Mouse (Mus musculus): Measurements from ENCODE around the gene Slc25a17. TPM values are rescaled to one million over a fixed set of nuclear protein-coding genes. Genes with fewer than 3 reads are reported as not detected.
A peak's percentile ranks its signal among the peaks of the same experiment; 100 is the strongest.

The Slc25a17 gene
- polyA plus RNA-seq, 1 experiment from 2014 or later: 127 TPM

DNA sequence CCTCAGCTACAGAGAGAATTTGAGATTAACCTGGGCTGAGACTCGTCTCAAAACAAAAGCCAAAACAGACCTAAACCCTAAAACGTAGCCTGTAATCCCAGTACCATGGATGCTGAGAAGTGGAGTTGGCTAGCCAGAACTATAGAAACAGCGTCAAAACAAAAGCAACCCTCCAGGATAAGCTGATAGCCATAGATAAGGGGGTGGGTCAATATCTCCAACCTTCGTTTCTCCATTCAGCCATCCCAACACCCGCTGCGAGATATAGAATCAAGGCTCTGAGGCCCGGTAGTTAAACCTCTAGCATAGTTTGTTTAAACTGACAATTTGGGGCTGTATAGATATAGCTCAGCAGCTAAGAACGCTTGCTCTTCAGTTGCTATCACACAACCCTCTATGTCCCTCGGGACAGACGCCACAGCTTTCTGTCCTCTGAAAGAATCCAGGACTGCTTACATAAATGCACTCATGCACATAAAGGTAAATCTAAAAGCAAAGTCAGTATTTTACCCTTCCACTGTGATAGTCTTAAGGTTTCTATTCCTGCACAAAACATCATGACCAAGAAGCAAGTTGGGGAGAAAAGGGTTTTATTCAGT is 904 bp upstream of the Slc25a17 start:
- WGBS: 40% methylated on average over 10 of the region's 10 CpGs
- H3K9ac ChIP-seq (ENCODE audit: low read depth, low read length): no peak overlapping the region
- H3K4me1 ChIP-seq (ENCODE audit: control insufficient read depth, insufficient read depth, low read length): peaks cover 13% of the 10 kb centered on the region; the same call in 1 of the 2 replicates
- no peak for ATAC-seq (ENCODE audit: low FRiP score, low TSS enrichment)
- no peak overlapping the region for H3K4me3 ChIP-seq (ENCODE audit: low read length)
- H3K9me3 ChIP-seq (ENCODE audit: control insufficient read depth, low read length): no peaks in the 10 kb centered on the region
- peak overlapping the region; percentile 67; the same call in 1 of the 2 replicates for H3K4me2 ChIP-seq (replicated peaks; ENCODE audit: low read depth, low read length)
- no peaks in the 10 kb centered on the region for H3K27me3 ChIP-seq (ENCODE audit: control insufficient read depth, insufficient read depth, low read length)
- peaks cover 37% of the 10 kb centered on the region for H3K36me3 ChIP-seq (ENCODE audit: control insufficient read depth, insufficient read depth, low read length)
- peak overlapping the region; percentile 64; the same call in 1 of the 2 replicates for H3K27ac ChIP-seq (ENCODE audit: low read depth, low read length)

DNA sequence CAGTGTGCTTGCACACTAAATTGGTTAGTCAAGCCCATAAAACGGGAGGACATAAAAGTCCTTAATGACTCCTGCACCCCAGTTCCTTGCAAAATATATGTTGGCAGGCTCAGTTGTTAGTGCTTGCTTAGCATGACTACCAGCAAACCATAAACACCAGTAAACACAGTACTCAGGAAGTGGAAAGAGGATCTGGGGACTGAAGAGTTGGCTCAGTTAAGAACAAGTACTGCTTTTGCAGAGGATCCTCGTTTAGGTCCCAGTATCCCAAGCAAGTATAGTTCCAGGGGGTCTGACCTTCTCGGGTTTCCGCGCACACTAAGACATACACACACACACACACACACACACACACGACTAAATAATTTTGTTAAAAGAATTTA is 401 bp upstream of the Slc25a17 start:
- Histone ChIP-seq H3K4me1 (ENCODE audit: control insufficient read depth, insufficient read depth, low read length) (peaks cover 13% of the 10 kb centered on the region; the same call in 1 of the 2 replicates), H3K27me3 (ENCODE audit: control insufficient read depth, insufficient read depth, low read length) (no peaks in the 10 kb centered on the region), H3K36me3 (ENCODE audit: control insufficient read depth, insufficient read depth, low read length) (peaks cover 32% of the 10 kb centered on the region), H3K4me2 (replicated peaks; ENCODE audit: low read depth, low read length) (peak overlapping the region; percentile 67), H3K9ac (ENCODE audit: low read depth, low read length) (no peak overlapping the region; the same call in 1 of the 2 replicates), H3K9me3 (ENCODE audit: control insufficient read depth, low read length) (no peaks in the 10 kb centered on the region), H3K27ac (ENCODE audit: low read depth, low read length) (peak overlapping the region; percentile 64; the same call in 1 of the 2 replicates), H3K4me3 (ENCODE audit: low read length) (peak overlapping the region; percentile 57; the same call in 1 of the 2 replicates)
- WGBS: 39% methylated on average over 6 of the region's 6 CpGs
- ATAC-seq (ENCODE audit: low FRiP score, low TSS enrichment): peak; percentile 70

DNA sequence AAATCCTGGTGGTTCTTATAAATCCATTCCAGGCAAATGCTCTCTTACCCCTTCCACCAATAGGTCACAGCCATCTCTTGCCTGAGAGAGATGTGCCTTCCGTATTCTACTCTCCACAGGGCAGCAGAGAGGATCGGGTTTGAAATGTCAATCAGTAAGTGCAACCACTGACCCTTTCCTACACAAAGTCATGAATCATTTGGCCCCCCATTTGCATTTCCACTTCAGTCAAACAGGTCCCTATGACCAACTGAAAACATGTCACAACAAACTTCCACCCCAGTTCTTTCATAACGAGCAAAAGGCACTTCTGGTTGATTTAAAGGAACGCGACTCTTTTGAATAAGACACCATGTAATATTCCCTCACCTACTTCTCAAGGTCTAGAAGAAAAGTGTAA is 1.2 kb downstream of the Slc25a17 start:
- Histone ChIP-seq H3K27ac (ENCODE audit: low read depth, low read length) (no peak overlapping the region), H3K27me3 (ENCODE audit: control insufficient read depth, insufficient read depth, low read length) (no peaks in the 10 kb centered on the region)
- 73% methylated on average over 5 of the region's 5 CpGs for WGBS

DNA sequence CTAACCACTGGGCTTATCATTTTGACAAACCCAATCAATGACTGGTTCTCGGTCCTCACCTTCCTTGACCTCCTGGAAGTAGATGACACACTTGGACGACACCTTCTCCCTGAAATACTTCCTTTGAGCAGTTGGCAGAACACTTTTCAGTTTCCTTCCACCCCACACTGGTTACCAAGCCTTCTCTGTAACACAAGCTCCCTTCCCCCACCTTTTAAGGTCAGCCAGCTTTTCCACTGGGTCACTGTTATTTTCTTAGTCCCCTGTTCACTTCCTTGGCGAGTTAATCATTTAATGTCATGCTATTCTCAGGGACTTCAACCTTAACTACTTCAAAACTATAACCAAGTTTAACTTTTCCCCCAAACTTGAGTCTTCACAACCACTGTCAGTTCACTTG is 1.7 kb downstream of the Slc25a17 start:
- H3K27me3 ChIP-seq (ENCODE audit: control insufficient read depth, insufficient read depth, low read length): no peaks in the 10 kb centered on the region
- no peak for ATAC-seq (ENCODE audit: low FRiP score, low TSS enrichment)
- H3K4me1 ChIP-seq (ENCODE audit: control insufficient read depth, insufficient read depth, low read length): peaks cover 13% of the 10 kb centered on the region; the same call in 1 of the 2 replicates
- H3K36me3 ChIP-seq (ENCODE audit: control insufficient read depth, insufficient read depth, low read length): peaks cover 13% of the 10 kb centered on the region
- H3K27ac ChIP-seq (ENCODE audit: low read depth, low read length): no peak overlapping the region
- no peak overlapping the region for H3K9ac ChIP-seq (ENCODE audit: low read depth, low read length)
- H3K9me3 ChIP-seq (ENCODE audit: control insufficient read depth, low read length): no peaks in the 10 kb centered on the region
- H3K4me2 ChIP-seq (replicated peaks; ENCODE audit: low read depth, low read length): peak overlapping the region; percentile 67
- 54% methylated on average over 3 of the region's 3 CpGs for WGBS
- H3K4me3 ChIP-seq (ENCODE audit: low read length): peak overlapping the region; percentile 57; the same call in 1 of the 2 replicates

More for the DNA sequence above, 1.2 kb downstream of the Slc25a17 start:
- Histone ChIP-seq H3K36me3 (ENCODE audit: control insufficient read depth, insufficient read depth, low read length) (peaks cover 16% of the 10 kb centered on the region), H3K9me3 (ENCODE audit: control insufficient read depth, low read length) (no peaks in the 10 kb centered on the region), H3K4me2 (replicated peaks; ENCODE audit: low read depth, low read length) (peak overlapping the region; percentile 67), H3K9ac (ENCODE audit: low read depth, low read length) (no peak overlapping the region), H3K4me1 (ENCODE audit: control insufficient read depth, insufficient read depth, low read length) (peaks cover 13% of the 10 kb centered on the region; the same call in 1 of the 2 replicates), H3K4me3 (ENCODE audit: low read length) (peak overlapping the region; percentile 57; the same call in 1 of the 2 replicates)
- ATAC-seq (ENCODE audit: low FRiP score, low TSS enrichment): no peak

DNA sequence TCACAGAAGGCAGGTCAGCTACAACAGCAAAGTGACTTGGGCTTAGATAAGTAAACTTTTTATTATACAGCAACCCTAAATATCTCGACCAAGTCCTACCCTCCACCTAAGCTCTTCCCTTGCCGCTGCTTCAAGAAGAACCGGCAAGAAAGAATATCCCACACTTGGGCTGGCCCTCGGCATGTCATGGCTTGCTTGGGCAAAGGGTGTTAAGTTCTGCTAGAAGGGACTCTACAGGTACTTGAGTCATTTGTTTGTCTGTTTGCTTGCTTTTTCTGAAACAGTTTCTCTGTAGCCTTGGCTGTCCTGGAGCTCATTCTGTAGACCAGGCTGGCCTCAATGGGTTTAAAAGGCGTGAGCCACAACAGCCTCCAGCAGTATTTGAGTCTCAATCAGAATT is 3.7 kb downstream of the Slc25a17 start:
- WGBS: 33% methylated on average over 5 of the region's 5 CpGs
- Histone ChIP-seq H3K4me3 (ENCODE audit: low read length) (no peak overlapping the region), H3K9me3 (ENCODE audit: control insufficient read depth, low read length) (no peaks in the 10 kb centered on the region), H3K4me1 (ENCODE audit: control insufficient read depth, insufficient read depth, low read length) (peaks cover 13% of the 10 kb centered on the region; the same call in 1 of the 2 replicates), H3K27ac (ENCODE audit: low read depth, low read length) (no peak overlapping the region), H3K27me3 (ENCODE audit: control insufficient read depth, insufficient read depth, low read length) (no peaks in the 10 kb centered on the region), H3K9ac (ENCODE audit: low read depth, low read length) (no peak overlapping the region), H3K36me3 (ENCODE audit: control insufficient read depth, insufficient read depth, low read length) (peaks cover 2% of the 10 kb centered on the region; the same call in 1 of the 2 replicates), H3K4me2 (replicated peaks; ENCODE audit: low read depth, low read length) (no peak overlapping the region)
- no peak for ATAC-seq (ENCODE audit: low FRiP score, low TSS enrichment)

DNA sequence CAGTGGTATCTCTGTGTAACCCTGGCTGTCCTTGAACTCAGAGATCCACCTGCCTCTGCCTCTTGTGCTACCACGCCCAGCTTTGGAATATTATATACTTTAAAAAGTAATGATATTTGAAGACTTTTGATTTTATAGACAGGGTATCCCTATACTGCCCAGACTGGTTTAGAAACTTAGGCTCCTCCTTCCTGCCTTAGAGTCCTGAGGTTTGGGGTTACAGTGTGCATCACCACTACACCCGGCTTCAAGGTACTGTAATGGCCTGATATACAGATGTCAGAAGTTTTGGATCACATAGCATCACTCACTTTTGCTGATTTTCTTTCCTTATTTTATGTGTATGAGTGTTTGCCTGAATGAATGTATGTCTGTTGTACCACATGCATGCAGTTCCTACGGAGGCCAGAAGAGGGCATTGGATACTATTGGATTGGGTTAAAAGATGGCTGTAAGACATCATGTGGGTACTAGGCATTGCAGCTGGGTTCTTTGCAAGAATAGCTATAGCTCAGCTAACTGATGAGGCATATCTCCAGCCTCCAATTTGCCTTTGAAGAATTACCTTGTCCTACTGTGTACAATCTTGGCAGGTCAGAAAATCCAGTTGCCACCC is 5.4 kb downstream of the Slc25a17 start:
- no peak overlapping the region for H3K27ac ChIP-seq (ENCODE audit: low read depth, low read length)
- H3K36me3 ChIP-seq (ENCODE audit: control insufficient read depth, insufficient read depth, low read length): peaks cover 2% of the 10 kb centered on the region; the same call in 1 of the 2 replicates
- H3K9ac ChIP-seq (ENCODE audit: low read depth, low read length): no peak overlapping the region
- 0 out of 2 replicates have a peak, but pooled peaks have one; percentile 35 for ATAC-seq (ENCODE audit: low FRiP score, low TSS enrichment)
- H3K4me1 ChIP-seq (ENCODE audit: control insufficient read depth, insufficient read depth, low read length): peaks cover 13% of the 10 kb centered on the region; the same call in 1 of the 2 replicates
- H3K9me3 ChIP-seq (ENCODE audit: control insufficient read depth, low read length): no peaks in the 10 kb centered on the region
- H3K4me3 ChIP-seq (ENCODE audit: low read length): no peak overlapping the region
- H3K4me2 ChIP-seq (replicated peaks; ENCODE audit: low read depth, low read length): no peak overlapping the region
- 63% methylated on average over 3 of the region's 3 CpGs for WGBS
- H3K27me3 ChIP-seq (ENCODE audit: control insufficient read depth, insufficient read depth, low read length): no peaks in the 10 kb centered on the region

DNA sequence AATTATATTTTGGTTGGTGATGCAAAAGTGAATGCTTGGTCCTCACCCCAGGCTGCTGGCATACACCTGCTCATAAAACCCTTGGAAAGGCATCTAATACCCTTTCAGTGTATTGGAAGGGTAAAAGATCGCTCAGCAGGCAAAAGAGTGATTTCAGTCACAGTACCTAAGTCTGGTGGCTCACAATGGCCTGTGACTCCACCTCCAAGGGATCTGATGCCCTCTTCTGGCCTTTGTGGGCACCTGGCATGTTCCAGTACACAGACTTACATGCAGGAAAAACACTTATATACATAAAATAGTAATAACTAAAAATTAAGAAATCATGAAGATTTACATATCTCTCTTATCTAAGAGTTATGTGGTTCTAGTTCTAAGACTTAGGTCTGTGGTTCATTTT is 8.0 kb downstream of the Slc25a17 start:
- WGBS: 53% methylated on average over 1 of the region's 1 CpGs
- Histone ChIP-seq H3K36me3 (ENCODE audit: control insufficient read depth, insufficient read depth, low read length) (peaks cover 2% of the 10 kb centered on the region; the same call in 1 of the 2 replicates), H3K27ac (ENCODE audit: low read depth, low read length) (no peak overlapping the region), H3K27me3 (ENCODE audit: control insufficient read depth, insufficient read depth, low read length) (no peaks in the 10 kb centered on the region), H3K4me2 (replicated peaks; ENCODE audit: low read depth, low read length) (no peak overlapping the region), H3K9me3 (ENCODE audit: control insufficient read depth, low read length) (no peaks in the 10 kb centered on the region), H3K4me3 (ENCODE audit: low read length) (no peak overlapping the region), H3K4me1 (ENCODE audit: control insufficient read depth, insufficient read depth, low read length) (no peaks in the 10 kb centered on the region), H3K9ac (ENCODE audit: low read depth, low read length) (no peak overlapping the region)
- ATAC-seq (ENCODE audit: low FRiP score, low TSS enrichment): no peak

DNA sequence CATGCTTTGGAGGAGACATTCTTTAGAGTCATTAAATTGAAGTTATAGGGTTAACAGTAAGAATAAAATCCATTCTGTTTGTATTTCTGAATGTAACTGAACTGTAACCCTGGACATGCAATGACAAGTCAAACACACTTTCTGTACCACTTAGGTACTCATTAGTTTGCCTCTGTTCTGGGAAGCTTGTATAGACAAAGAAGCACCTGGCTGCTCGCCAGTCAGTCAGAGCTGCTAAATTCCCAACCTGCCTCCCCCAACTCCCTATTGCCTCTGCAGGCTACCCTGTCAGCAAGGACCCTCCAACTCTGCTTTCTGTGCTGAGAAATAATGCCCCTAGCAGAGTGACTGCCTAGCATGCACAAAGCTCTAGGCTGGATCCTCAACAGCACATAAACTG is 10.2 kb downstream of the Slc25a17 start:
- H3K36me3 ChIP-seq (ENCODE audit: control insufficient read depth, insufficient read depth, low read length): peaks cover 2% of the 10 kb centered on the region; the same call in 1 of the 2 replicates
- 58% methylated on average over 1 of the region's 1 CpGs for WGBS
- ATAC-seq (ENCODE audit: low FRiP score, low TSS enrichment): no peak
- H3K9ac ChIP-seq (ENCODE audit: low read depth, low read length): no peak overlapping the region
- H3K4me1 ChIP-seq (ENCODE audit: control insufficient read depth, insufficient read depth, low read length): no peaks in the 10 kb centered on the region
- no peaks in the 10 kb centered on the region for H3K9me3 ChIP-seq (ENCODE audit: control insufficient read depth, low read length)
- no peaks in the 10 kb centered on the region for H3K27me3 ChIP-seq (ENCODE audit: control insufficient read depth, insufficient read depth, low read length)
- no peak overlapping the region for H3K27ac ChIP-seq (ENCODE audit: low read depth, low read length)
- H3K4me3 ChIP-seq (ENCODE audit: low read length): no peak overlapping the region
- no peak overlapping the region for H3K4me2 ChIP-seq (replicated peaks; ENCODE audit: low read depth, low read length)

DNA sequence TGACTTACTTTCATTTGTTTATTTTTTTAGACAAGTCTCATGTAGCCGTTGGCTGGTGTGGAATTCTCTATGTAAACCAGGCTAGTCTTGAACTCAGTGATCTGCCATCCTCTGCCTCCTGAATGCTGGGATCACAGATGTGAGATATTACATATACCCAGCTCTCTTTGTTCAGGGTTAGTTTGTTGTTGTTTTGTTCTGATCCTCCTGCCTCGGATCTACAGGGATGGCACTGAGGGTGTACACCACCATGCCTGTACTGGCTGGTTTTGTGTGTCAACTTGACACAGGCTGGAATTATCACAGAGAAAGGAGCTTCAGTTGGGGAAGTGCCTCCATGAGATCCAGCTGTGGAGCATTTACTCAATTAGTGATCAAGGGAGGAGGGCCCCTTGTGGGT is 12.2 kb downstream of the Slc25a17 start:
- Histone ChIP-seq H3K4me2 (replicated peaks; ENCODE audit: low read depth, low read length) (no peak overlapping the region), H3K27ac (ENCODE audit: low read depth, low read length) (no peak overlapping the region), H3K4me3 (ENCODE audit: low read length) (no peak overlapping the region), H3K36me3 (ENCODE audit: control insufficient read depth, insufficient read depth, low read length) (no peaks in the 10 kb centered on the region; the same call in 1 of the 2 replicates), H3K9me3 (ENCODE audit: control insufficient read depth, low read length) (no peaks in the 10 kb centered on the region), H3K9ac (ENCODE audit: low read depth, low read length) (no peak overlapping the region), H3K4me1 (ENCODE audit: control insufficient read depth, insufficient read depth, low read length) (no peaks in the 10 kb centered on the region), H3K27me3 (ENCODE audit: control insufficient read depth, insufficient read depth, low read length) (no peaks in the 10 kb centered on the region)
- no peak for ATAC-seq (ENCODE audit: low FRiP score, low TSS enrichment)
- WGBS: 52% methylated on average over 2 of the region's 2 CpGs
